Mouse (Mus musculus) small intestine, adult 2 months (tissue): ENCODE results near the gene Dnajc11.

ENCODE experiments used
- CTCF ChIP-seq: fragments of 200-500 bp; IDR thresholded peaks from 2 replicates; pipeline ENCODE4 v1.5.1; 2012; ENCODE audit warnings: low read depth, mild to moderate bottlenecking, control low read depth, inconsistent platforms, low read length, moderate library complexity, mixed read lengths; ENCODE audit not compliant: insufficient replicate concordance, insufficient read length; ENCODE audit errors: extremely low read depth
- POLR2A ChIP-seq: fragments of 200-500 bp; IDR thresholded peaks from 2 replicates; pipeline ENCODE4 v1.6.1; 2012; ENCODE audit warnings: low read depth, mild to moderate bottlenecking, control low read depth, inconsistent platforms, low read length, moderate library complexity

DNA sequence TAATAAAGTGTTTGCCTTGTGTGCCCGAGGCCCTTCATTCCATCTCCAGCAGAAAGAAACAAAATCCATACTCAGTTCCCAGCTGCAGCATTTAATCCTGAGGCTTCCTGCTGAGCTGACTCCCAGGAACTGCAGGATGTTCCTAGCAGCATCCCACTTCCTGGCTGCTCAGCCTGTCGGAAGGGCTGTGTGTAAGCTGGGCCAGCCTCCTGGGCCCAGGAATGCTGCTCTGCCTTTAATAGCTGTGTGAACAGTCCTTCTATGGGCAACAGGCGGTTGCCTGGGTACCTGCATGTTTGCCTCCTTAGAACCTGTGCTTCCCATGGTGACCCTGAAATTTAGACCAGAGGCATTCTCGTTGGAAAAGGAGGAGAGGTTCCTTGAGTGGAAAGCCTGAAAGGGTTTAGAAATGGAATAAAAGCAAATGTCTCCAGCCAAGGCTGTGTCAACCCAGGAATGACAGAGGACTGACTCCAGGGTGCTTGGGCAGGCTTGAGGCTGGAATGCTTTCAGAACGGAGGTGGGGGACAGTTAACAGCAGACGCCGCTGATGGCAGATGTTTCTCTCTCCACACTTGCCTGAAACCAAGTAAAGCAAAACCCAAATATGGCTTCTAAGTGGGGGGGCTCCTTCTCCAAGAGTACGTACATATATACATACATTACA is 74.1 kb downstream of the Dnajc11 start:
- TF ChIP-seq CTCF (no peak), POLR2A (peak; percentile 21; the same call in 1 of the 2 replicates)
